Mouse (Mus musculus) brain, embryonic 14.5 days (tissue): ENCODE data around the gene Gm4792. TPM values are rescaled to one million over a fixed set of nuclear protein-coding genes. Genes with fewer than 3 reads are reported as not detected.

Experiments used
- DNase-seq: peaks from one replicate; pipeline ENCODE4 v3.0.0-alpha.2; 2011; ENCODE audit warnings: low read depth
- CTCF ChIP-seq: fragments of 200-500 bp; IDR thresholded peaks from 2 replicates; pipeline ENCODE4 v1.5.1; 2012; ENCODE audit warnings: inconsistent platforms, mild to moderate bottlenecking, moderate library complexity, borderline replicate concordance; ENCODE audit not compliant: insufficient read depth, insufficient read length; ENCODE audit errors: extremely low read depth
- POLR2A ChIP-seq: fragments of 200-500 bp; IDR thresholded peaks from 2 replicates; pipeline ENCODE4 v1.6.1; 2012; ENCODE audit warnings: mild to moderate bottlenecking, inconsistent platforms, borderline replicate concordance; ENCODE audit not compliant: poor library complexity, insufficient read depth, insufficient read length, severe bottlenecking; ENCODE audit errors: extremely low read depth
- polyA plus RNA-seq: library from polyadenylated mRNA; depleted of rRNA; stranded (reverse); fragments of >200 nt; gene quantifications from 2 replicates; pipeline ENCODE4 v1.2.3, GENCODE M21; 2012; rRNA removed

Gene Gm4792
- 0.11 and 0.13 TPM in 2 replicates for polyA plus RNA-seq

DNA sequence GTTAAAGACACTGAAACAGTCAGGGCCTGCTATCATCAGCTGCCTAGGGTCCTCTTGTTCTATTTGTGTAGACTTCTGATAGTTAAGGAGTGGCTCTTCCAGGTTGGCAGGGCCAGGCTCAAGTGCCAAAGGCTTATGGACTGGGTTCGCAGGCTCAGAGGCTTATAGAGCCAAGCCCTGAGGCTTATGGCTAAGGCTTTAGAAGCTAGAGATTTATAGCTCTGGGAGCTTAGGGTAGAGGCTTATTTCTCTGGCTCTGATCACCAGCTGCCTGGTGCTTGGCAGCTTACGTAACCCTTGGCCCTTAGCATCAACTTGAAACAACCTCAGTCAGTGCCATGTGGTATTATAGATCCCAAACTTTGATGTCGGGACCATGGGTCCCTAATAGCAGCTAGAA, at the start of gene Gm4792:
Gm4792 (minus strand) TSS at position 233 of the 400 bp plus-strand sequence.
- DNase-seq, result peak; percentile 34
- no peak for TF ChIP-seq POLR2A
- TF ChIP-seq CTCF, result no peak

- no peak for DNase-seq
- TF ChIP-seq POLR2A, result no peak
- TF ChIP-seq CTCF, result no peak
Measured at GRCm38 (mm10) chr10:94347959-94348358, 49.5 kb upstream of the Gm4792 start.

- TF ChIP-seq CTCF, result no peak
- TF ChIP-seq POLR2A, result no peak
- DNase-seq, result no peak
Measured at GRCm38 (mm10) chr10:94347296-94347695, 48.8 kb upstream of the Gm4792 start.

DNA sequence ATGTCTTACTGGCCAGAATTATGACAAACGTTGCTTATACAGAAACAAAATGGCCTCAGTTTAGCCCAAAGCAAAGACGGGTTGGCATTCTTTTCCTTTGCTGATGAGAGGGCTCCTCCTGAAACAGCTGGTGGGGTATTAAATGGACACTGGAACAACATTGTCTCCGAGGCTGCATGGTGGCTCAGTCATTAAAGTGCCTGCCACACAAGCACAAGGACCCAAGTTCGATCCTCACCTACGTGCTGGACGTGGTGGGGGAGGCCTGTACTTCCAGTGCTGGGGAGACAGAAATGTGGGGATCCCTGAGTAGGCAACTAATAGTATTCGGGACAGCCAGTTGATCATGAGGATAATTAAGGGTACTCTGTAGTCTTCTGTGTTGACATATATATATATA, 48.1 kb upstream of the Gm4792 start:
- TF ChIP-seq POLR2A (no peak), CTCF (no peak)
- DNase-seq, result no peak

DNA sequence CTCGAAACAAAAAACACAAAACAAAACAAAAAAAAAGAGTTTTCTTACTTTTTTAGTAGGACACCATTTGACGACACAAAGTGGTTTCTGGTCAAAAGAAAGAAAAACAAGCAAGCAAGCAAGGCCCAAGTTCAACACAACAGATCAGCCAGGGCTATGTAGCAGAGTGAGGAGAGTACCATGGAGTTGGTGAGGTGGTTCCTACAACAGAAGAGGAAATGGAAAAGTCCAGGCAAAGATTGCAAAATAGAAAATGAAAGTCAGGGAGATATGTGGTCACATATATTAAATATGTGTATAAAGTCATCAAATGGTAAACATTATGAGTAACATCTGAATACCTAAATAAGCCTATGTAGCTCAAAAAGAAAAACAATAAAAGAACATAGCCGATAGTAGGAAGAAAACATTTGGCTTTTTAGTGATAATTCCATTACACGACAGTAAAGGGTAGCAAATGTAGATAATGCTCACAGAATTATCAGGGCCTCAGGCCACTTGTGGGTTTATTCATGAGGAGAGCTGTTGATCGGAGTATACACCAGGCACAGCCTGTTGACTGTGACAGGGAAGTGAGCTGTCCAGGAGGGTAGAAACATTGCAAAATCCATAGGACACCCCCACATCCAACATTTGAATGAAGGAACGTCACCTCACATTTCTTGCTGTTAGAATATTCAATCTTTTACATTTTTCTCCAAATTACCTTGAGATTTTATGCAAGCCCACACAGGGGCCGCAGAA, 47.2 kb upstream of the Gm4792 start:
- DNase-seq, result no peak

DNA sequence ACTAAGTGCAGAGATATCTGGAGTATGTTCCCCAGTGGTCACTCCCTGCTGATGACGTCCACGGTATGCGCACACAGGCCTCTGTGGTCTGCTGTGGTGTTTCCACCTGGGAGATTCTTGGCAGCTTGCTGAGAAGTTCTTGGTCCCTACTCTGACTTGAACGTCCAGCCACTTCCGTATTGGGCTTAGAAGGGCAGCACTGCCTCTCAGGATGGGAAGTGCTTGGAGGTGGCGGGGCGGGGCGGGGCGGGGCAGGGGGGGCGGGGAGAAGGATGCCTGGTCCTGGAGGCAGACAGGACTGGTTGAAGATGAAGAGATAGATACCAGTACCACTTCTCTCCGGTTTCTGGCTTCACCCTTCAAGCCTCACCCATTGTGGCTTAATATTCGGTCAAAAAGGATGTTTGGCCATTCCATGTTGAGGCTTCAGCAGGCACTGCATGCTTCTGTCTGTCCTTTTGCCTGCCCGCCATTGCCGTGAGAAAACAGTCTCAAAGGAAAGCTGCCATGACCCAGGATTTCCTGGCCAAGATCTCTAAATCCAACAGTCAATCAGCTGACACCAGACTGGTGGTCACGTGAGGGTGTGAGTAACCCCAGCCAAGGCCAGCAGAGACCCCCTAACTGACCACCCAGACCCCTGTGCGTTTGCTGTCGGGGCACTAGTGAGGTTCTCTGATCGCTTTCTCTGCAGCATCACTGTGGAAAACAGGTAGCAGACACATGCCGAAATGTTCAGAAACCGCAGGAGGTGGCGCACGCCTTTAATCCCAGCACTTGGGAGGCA, 46.3 kb upstream of the Gm4792 start:
- DNase-seq, result no peak
- TF ChIP-seq CTCF (no peak), POLR2A (no peak)

More for the DNA sequence above, 47.2 kb upstream of the Gm4792 start:
- no peak for TF ChIP-seq CTCF
- no peak for TF ChIP-seq POLR2A

GRCm38 (mm10) chr10:94343581-94343980, 45.1 kb upstream of the Gm4792 start:
- peak; percentile 36 for DNase-seq

DNA sequence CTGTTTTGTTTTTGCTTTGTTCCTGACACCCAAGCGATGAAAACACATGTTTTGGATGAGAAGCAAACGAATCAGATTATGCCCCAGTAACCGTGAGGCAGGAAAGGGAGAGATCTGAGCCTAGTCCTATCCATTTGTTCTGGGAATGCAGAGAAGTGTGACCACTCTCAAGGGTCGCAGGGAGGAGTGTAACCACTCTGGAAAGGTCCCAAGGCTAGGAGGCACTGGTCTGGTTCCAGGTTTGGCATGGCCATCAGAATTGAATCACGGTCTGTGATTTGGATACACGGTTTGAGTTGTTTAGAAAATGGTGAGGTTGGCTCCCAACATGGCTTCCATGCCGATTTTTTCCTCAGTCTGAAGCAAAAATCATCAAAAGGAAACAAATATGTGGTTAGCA, 43.8 kb upstream of the Gm4792 start:
- TF ChIP-seq POLR2A (no peak), CTCF (no peak)
- DNase-seq, result no peak

More at GRCm38 (mm10) chr10:94343581-94343980, 45.1 kb upstream of the Gm4792 start:
- TF ChIP-seq POLR2A (no peak), CTCF (no peak)

DNA sequence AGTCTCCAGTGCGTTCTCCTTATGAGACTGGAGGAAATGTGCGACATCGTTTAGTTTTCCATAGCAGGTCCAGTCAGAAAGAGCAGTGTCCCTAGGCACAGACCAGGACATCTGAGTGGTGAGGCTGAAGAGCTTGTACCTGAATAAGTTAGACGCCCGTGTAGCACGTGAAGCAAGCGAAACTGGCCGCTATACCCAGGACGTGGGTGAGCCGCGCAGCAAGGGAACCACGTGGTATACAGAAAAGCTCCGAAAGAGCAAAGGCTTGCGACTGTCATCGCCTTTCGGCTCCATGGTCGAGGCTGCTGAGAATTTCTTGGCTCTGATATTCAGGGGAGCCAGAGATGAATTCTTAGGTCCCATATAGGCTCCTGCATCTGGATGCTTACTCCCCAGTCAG, 43.0 kb upstream of the Gm4792 start:
- DNase-seq, result no peak
- TF ChIP-seq POLR2A (no peak), CTCF (no peak)

GRCm38 (mm10) chr10:94336071-94336470, 37.6 kb upstream of the Gm4792 start:
- no peak for TF ChIP-seq POLR2A
- TF ChIP-seq CTCF, result no peak
- DNase-seq, result no peak

- TF ChIP-seq POLR2A (no peak), CTCF (no peak)
- no peak for DNase-seq
Measured at GRCm38 (mm10) chr10:94335047-94335446, 36.5 kb upstream of the Gm4792 start.

- DNase-seq, result no peak
Measured at GRCm38 (mm10) chr10:94333328-94333727, 34.8 kb upstream of the Gm4792 start.

GRCm38 (mm10) chr10:94332358-94333137, 34.0 kb upstream of the Gm4792 start:
- DNase-seq, result no peak
- TF ChIP-seq CTCF, result peak; percentile 41; the same call in 1 of the 2 replicates
- no peak for TF ChIP-seq POLR2A

More at GRCm38 (mm10) chr10:94333328-94333727, 34.8 kb upstream of the Gm4792 start:
- no peak for TF ChIP-seq CTCF
- no peak for TF ChIP-seq POLR2A

DNA sequence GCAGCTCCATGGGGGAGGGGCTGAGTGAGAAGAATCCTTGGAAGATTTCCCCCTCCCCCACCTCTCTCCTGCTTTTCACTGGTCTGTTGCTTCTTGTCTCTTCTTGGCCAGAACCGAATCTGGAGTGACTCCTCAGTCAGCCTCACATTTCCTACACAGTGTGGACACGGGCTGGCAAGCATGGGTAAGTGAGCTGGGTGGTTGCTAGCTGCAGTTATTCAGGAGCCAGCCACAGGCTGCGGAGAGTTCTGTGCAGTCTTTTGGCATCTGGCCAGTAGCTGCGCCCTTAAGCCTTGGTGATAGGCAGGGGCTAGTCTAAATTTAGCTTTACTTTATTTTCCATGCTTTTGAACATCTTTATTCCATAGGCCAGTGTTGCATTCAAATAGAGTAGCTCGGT, 31.5 kb upstream of the Gm4792 start:
- peak; percentile 81 for DNase-seq
- TF ChIP-seq POLR2A (no peak), CTCF (no peak)

DNA sequence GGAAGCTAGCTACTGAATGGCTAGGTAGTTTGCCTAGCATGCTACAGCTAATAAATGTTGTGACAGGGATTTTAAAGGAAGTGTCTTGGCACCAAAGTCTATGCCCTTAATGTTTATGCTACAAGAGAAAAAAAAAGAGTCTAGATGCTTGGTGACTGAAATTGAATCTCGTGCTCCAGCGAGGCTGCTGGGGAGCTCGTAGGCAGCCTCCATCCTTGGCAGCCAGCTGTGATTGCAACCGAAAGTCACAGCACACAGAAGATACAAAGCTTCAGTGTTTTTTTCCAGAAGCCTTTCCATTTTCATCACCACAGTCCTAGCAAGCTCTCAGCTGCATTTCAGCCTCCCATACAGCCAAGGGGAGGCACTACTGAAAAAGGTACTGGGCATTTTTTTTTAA, 20.1 kb upstream of the Gm4792 start:
- DNase-seq, result peak; percentile 31
- no peak for TF ChIP-seq CTCF
- no peak for TF ChIP-seq POLR2A
